Mouse (Mus musculus) heart, embryonic 10.5 days (tissue): ENCODE measurements around the gene Ccr3. TPM values are rescaled to one million over a fixed set of nuclear protein-coding genes. Genes with fewer than 3 reads are reported as not detected.

Experiments
- DNase-seq: peaks from one replicate; pipeline ENCODE4 v3.0.0-alpha.2; 2017; ENCODE audit warnings: low spot score
- H3K27ac ChIP-seq: fragments of 300-500 bp; sonication (generic); 2 replicates; pipeline ENCODE4 v1.5.1; 2016; ENCODE audit warnings: mild to moderate bottlenecking
- H3K27me3 ChIP-seq: fragments of 300-500 bp; sonication (generic); 2 replicates; pipeline ENCODE4 v1.6.1; 2016; ENCODE audit warnings: mild to moderate bottlenecking; ENCODE audit not compliant: poor library complexity, insufficient read depth, severe bottlenecking
- H3K36me3 ChIP-seq: fragments of 300-500 bp; sonication (generic); 2 replicates; pipeline ENCODE4 v1.6.1; 2016; ENCODE audit warnings: mild to moderate bottlenecking, moderate library complexity
- H3K4me1 ChIP-seq: fragments of 300-500 bp; sonication (generic); 2 replicates; pipeline ENCODE4 v1.6.1; 2016; ENCODE audit warnings: mild to moderate bottlenecking
- H3K4me3 ChIP-seq: fragments of 300-500 bp; sonication (generic); 2 replicates; pipeline ENCODE4 v1.5.1; 2016; ENCODE audit warnings: mild to moderate bottlenecking, moderate library complexity
- H3K9me3 ChIP-seq: fragments of 300-500 bp; sonication (generic); 2 replicates; pipeline ENCODE4 v1.6.1; 2016; ENCODE audit warnings: mild to moderate bottlenecking, moderate library complexity
- WGBS: fragments of 180-500 bp; shearing (Covaris S2); methylation state at CpG from one replicate; pipeline ENCODE4 v1.1.7; 2016; 5-methylcytosine and 5-hydroxymethylcytosine counted together
- polyA plus RNA-seq: library from polyadenylated mRNA; unstranded; fragments of >200 nt; fragmentation: Nextera tagmentation; extraction: Ambion mirVana; gene quantifications from 2 replicates; pipeline ENCODE4 v1.2.1, GENCODE M21; 2016

The Ccr3 gene
- polyA plus RNA-seq, 1 experiment from 2014 or later = 0.06 TPM

DNA sequence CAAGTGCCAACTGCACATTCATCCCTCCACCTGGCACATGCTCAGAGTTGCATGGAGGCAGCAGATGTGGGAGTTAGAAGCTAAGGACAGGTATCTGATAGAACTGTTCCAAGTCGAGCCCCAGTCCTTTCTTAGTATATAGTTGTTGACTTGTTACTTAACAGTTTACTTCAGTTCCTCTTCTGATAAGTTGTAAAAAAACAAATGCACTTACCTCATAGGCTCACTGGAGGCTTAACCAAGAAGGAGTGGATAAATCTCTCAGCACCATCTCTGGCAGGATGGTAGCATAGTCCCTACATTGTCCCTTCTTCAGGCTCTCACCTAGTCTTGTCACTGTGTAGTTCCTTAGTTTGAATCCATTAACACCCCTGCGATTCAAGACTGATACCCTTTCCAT is 9.1 kb upstream of the Ccr3 start:
- Histone ChIP-seq H3K27me3 (no peaks in the 10 kb centered on the region), H3K27ac (no peak overlapping the region), H3K4me1 (no peaks in the 10 kb centered on the region), H3K4me3 (no peak overlapping the region), H3K9me3 (no peaks in the 10 kb centered on the region), H3K36me3 (no peaks in the 10 kb centered on the region)
- DNase-seq = no peak
- WGBS = 59% methylated on average over 2 of the region's 2 CpGs

DNA sequence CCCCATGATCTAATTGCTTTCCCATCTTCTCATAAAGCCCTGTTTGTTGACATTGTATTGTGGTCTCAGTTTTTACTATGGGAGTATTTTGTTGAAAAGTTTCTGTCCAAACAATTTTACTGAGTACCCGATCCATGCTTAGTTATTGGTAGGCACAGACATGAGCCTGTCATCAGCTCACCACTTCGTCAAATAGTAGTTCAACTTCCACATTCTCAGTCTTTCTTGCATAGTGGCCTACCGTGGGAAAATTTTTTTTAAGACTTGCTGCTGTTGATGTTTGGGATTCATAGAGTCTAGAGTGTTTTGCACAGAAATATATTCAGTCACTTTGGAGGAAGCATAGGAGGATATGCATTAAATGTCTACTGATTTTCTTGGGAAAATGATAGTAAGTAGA is 8.5 kb upstream of the Ccr3 start:
- no peaks in the 10 kb centered on the region for H3K9me3 ChIP-seq
- H3K27ac ChIP-seq = no peak overlapping the region
- no peaks in the 10 kb centered on the region for H3K27me3 ChIP-seq
- H3K4me1 ChIP-seq = no peaks in the 10 kb centered on the region
- no peak for DNase-seq
- WGBS = 85% methylated on average over 3 of the region's 3 CpGs
- no peaks in the 10 kb centered on the region for H3K36me3 ChIP-seq
- no peak overlapping the region for H3K4me3 ChIP-seq

DNA sequence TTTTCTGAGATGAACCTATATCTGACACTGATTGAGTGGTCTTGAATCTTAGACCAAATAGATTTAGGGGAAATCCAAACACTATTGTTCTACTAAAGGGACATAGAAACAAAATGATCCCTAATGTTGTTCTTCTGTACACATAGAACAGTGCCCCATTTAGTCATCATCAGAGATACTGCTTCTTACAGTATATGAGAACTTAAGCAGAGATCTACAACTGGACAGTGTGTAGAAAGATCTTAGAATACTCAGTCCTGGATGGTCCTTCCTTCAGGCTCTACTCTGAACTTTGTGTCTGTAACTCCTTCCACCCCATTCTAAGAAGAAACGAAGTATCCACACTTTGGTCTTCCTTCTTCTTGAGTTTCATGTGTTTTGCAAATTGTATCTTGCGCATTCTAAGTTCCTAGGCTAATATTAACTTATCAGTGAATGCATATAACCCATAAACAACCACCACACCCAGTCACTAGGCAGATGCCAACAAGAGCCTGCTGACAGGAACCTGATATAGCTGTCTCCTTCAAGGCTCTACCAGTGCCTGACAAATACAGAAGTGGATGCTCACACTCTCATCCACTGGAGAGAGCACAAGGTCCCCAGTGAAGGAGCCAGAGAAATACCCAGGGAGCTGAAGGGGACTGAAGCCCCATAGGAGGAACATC is 6.7 kb upstream of the Ccr3 start:
- DNase-seq = no peak
- Histone ChIP-seq H3K4me3 (no peak overlapping the region), H3K36me3 (no peaks in the 10 kb centered on the region), H3K9me3 (no peaks in the 10 kb centered on the region), H3K27me3 (no peaks in the 10 kb centered on the region), H3K4me1 (no peaks in the 10 kb centered on the region), H3K27ac (no peak overlapping the region)
- 82% methylated on average over 2 of the region's 2 CpGs for WGBS

DNA sequence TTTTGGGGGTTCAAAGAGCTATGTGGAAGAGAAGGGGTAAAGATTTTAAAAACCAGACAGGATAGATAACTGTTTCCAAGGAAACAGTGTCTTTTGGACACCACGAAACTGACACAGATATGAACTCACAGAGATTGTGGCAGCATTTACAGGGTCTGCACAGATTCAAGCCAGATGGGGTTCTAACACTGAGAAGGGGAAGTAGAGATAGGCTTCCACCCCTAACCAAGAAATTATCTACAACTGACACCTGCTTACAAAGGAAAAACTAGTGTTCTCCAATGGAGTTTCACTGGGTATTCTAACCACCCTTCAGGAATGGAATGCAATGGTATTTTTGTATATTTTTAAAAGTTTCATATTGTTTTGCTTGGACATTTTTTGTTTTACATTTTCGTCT is 5.7 kb upstream of the Ccr3 start:
- no peak for DNase-seq
- no peaks in the 10 kb centered on the region for H3K9me3 ChIP-seq
- H3K27me3 ChIP-seq = no peaks in the 10 kb centered on the region
- no peak overlapping the region for H3K27ac ChIP-seq
- H3K4me1 ChIP-seq = no peaks in the 10 kb centered on the region
- no peaks in the 10 kb centered on the region for H3K36me3 ChIP-seq
- H3K4me3 ChIP-seq = no peak overlapping the region
- WGBS = 58% methylated on average over 2 of the region's 2 CpGs

DNA sequence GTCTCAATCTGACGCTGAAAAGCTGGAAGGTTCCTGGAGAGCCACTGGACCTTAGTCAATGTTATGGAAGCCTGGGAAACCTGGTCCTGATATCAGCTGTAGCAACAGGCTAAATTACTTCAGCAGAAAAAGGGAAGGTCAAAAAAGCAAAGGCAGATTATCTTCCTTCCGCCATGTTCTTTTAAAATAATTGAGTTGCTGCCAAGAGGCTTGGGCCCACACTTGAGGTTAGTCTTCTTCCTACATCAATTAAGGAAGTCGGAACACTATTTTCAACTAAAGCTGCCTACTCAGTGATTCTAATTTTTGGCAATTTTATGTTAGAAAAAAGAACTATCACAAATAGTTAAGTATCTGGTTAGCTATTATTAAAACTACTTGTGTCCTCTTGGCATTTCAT is 1.9 kb upstream of the Ccr3 start:
- Histone ChIP-seq H3K27me3 (no peaks in the 10 kb centered on the region), H3K36me3 (no peaks in the 10 kb centered on the region), H3K27ac (no peak overlapping the region), H3K4me3 (no peak overlapping the region), H3K9me3 (no peaks in the 10 kb centered on the region), H3K4me1 (no peaks in the 10 kb centered on the region)
- no peak for DNase-seq
- WGBS = 69% methylated on average over 3 of the region's 3 CpGs

DNA sequence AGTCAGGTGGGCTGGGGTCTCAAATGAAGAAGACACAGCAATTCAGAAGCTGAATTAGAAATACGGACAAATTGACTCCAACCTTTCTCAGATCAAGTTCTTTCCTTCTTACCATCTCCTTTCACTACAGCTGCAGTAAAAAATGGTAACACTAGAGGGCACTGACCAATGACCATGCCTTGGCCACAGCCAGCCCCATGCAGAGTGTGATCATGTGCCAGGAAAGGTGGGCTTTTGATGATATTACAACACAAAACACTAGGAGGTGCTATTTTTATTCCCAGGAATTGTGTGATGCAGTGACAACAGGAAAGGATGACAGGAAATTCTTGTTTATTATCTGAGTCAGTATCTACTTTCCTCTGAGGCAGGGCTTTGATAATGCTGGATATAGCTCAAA is 11.6 kb downstream of the Ccr3 start:
- Histone ChIP-seq H3K9me3 (no peaks in the 10 kb centered on the region), H3K4me3 (no peak overlapping the region), H3K27ac (no peak overlapping the region), H3K36me3 (no peaks in the 10 kb centered on the region), H3K27me3 (no peaks in the 10 kb centered on the region), H3K4me1 (0 out of 2 replicates have a peak, but pooled peaks cover 3% of the 10 kb centered on the region)
- 39% methylated on average over 1 of the region's 1 CpGs for WGBS
- no peak for DNase-seq

DNA sequence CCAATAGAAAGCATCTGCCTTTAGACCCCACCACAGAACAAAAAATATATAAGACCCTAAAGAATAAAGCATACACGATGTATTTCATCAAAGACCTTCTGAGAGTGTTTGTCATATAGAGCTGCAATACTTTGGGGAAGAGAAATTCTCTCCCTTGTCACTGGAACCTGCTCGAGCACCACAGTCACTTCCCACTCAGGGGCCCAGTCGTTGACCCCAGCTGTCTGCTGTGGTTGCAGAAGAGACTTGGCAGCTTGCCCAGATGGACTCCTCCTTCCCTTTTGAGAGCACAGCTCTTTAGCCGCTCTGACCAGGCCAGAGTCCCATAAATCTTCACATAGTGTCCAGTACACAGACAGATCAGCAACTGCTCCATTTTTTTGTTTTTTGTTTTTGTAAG is 15.9 kb downstream of the Ccr3 start:
- Histone ChIP-seq H3K36me3 (no peaks in the 10 kb centered on the region), H3K27me3 (no peaks in the 10 kb centered on the region), H3K4me3 (no peak overlapping the region), H3K9me3 (no peaks in the 10 kb centered on the region), H3K27ac (no peak overlapping the region), H3K4me1 (0 out of 2 replicates have a peak, but pooled peaks cover 3% of the 10 kb centered on the region)
- 27% methylated on average over 4 of the region's 4 CpGs for WGBS
- DNase-seq = peak; percentile 78

DNA sequence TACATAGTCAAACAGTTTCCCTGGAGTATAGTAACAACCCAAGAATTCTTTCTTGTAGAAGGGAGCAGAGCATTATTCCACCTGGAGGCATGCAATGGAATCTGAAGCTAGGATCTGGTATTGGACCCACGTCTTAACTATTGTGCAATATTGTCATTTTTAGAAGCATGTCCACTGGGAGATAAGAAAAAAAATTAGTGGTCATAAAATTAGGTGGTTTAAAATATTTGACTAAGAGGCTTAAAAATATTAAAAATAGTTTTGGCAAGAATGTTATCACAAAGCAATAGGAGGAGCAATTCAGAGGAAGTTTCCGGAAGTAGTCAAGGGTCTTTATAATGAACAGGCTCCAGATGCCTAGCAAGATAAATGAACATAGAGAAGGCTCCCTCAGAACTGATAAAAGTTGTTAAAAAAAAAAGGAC is 16.4 kb downstream of the Ccr3 start:
- Histone ChIP-seq H3K4me3 (no peak overlapping the region), H3K27ac (no peak overlapping the region), H3K27me3 (no peaks in the 10 kb centered on the region), H3K9me3 (no peaks in the 10 kb centered on the region), H3K4me1 (0 out of 2 replicates have a peak, but pooled peaks cover 3% of the 10 kb centered on the region), H3K36me3 (no peaks in the 10 kb centered on the region)
- DNase-seq = no peak
- 65% methylated on average over 2 of the region's 2 CpGs for WGBS

DNA sequence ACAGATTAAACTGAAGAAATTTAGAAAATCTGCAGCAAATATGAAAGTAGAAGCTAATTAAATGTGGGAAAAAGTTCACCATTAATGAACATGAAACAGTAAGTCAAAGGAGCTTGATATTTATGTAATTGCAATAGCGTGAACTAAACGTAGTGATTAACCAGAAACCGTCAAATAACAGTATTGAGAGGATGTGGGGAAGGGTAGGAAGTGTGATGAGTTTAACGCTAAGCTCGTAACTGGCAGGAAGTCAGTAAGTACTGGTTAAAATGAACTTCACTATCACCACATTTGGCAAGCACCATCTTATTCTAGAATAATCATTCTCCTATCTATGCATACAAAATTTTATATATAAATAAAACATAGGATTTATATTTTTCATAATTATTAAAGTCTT is 17.2 kb downstream of the Ccr3 start:
- no peak for DNase-seq
- Histone ChIP-seq H3K4me1 (0 out of 2 replicates have a peak, but pooled peaks cover 3% of the 10 kb centered on the region), H3K4me3 (no peak overlapping the region), H3K27ac (no peak overlapping the region), H3K9me3 (no peaks in the 10 kb centered on the region), H3K36me3 (no peaks in the 10 kb centered on the region), H3K27me3 (no peaks in the 10 kb centered on the region)
- WGBS = 79% methylated on average over 5 of the region's 5 CpGs

DNA sequence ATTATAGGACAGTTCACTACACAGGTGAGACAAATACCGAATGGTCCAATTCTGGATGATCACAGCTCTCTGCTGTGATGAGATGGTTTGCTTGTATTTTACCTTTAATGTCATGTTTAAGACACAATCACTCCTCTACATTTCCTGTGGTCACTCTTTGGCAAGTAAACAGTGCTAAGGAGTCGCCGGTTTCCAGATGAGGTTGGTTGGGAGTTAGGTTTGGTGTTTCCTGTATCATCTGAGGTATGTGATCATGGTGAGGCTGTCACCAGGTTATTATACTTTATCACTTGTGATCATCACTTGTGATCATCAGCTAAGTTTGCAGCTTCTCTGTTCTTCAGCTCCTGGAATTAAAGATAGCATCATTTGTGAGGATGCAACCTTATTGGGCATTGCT is 19.2 kb downstream of the Ccr3 start:
- no peaks in the 10 kb centered on the region for H3K36me3 ChIP-seq
- no peak for DNase-seq
- H3K4me3 ChIP-seq = no peak overlapping the region
- 75% methylated on average over 3 of the region's 3 CpGs for WGBS
- H3K27me3 ChIP-seq = no peaks in the 10 kb centered on the region
- H3K27ac ChIP-seq = no peak overlapping the region
- 0 out of 2 replicates have a peak, but pooled peaks cover 3% of the 10 kb centered on the region for H3K4me1 ChIP-seq
- no peaks in the 10 kb centered on the region for H3K9me3 ChIP-seq

DNA sequence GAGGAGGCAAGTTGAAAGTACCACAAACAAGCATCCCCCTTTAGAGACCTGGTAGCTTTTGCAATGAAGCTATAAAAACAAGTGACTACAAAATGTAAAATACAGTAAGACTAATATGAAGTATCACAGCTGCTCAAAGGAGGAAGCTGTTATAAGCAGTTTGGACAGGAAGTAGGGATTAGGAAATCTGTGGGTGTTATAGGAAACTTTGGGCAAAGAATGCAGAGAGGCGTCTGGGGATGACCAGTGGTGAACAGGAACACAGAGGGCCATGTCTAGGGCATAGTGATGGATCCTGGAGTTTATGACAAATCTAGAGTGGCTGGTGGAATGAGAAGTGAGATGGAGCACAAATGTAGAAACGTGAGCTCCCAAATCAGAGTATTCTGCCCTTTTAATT is 31.8 kb downstream of the Ccr3 start:
- Histone ChIP-seq H3K9me3 (no peaks in the 10 kb centered on the region), H3K36me3 (no peaks in the 10 kb centered on the region), H3K4me3 (no peak overlapping the region), H3K27me3 (no peaks in the 10 kb centered on the region), H3K4me1 (no peaks in the 10 kb centered on the region), H3K27ac (no peak overlapping the region)
- DNase-seq = no peak
- 51% methylated on average over 2 of the region's 2 CpGs for WGBS

DNA sequence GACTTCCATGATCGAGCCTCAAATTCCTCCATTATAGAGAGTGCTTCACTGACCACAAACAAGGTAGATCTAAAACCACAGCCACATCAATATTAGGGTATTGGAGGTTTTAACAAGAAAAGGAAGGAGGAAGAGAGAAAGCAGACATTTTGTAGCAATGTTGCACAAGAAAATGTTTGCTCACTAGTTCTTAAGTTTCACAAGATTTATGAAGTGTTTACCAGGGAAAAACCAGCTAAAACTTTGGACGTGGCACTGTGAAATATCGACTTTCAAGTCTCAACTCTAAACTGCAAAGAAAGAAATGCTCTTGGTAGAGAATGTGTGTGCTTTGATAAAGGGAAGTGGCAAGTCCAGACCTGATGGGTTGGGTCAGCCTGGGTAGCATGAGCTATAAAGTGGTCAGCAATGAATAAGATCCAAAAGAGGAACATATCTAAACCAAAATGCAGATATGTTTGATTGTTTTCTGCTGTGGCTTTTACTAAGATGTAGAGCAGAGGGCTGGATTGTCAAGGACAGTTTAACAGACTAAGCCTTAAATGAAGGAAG is 34.5 kb downstream of the Ccr3 start:
- no peaks in the 10 kb centered on the region for H3K9me3 ChIP-seq

DNA sequence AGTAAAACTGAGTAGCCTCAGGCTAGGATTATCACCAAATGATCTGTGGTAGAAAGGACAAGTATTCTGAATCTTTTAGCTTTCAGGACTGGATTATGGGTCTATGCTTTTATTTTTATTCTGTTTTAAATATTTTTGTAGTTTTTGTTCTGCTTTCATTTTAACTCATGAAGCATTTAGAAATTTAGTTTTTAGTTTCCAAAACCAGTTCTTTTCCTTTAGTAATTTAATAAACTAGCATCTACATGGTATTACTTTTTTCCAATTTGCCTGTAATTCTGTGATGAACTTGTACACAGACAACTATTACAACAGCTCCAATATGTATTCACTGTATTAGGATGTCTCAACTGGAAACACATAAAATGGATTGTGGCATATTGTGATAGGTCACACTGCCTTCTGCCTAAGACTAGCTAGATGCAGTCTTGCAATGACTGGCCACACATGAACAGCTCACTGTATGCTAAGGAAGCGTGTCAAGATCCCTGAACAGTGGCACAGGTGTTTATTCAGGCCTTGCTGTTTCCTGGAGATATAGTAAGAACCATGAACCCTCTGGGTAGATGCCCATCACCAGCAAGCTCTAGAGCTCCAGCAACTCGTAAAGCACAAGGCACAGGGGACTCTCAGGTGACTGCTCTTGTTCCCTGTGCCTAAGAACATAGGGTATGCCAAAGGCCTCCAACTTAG is 38.0 kb downstream of the Ccr3 start:
- no peaks in the 10 kb centered on the region for H3K36me3 ChIP-seq
- no peak for DNase-seq
- no peaks in the 10 kb centered on the region for H3K27me3 ChIP-seq
- 57% methylated on average over 2 of the region's 2 CpGs for WGBS
- H3K27ac ChIP-seq = no peak overlapping the region
- no peaks in the 10 kb centered on the region for H3K9me3 ChIP-seq
- H3K4me1 ChIP-seq = no peaks in the 10 kb centered on the region
- no peak overlapping the region for H3K4me3 ChIP-seq

More for the DNA sequence above, 34.5 kb downstream of the Ccr3 start:
- no peaks in the 10 kb centered on the region for H3K27me3 ChIP-seq
- no peaks in the 10 kb centered on the region for H3K36me3 ChIP-seq
- DNase-seq = no peak
- H3K4me1 ChIP-seq = no peaks in the 10 kb centered on the region
- H3K4me3 ChIP-seq = no peak overlapping the region
- 77% methylated on average over 3 of the region's 3 CpGs for WGBS
- no peak overlapping the region for H3K27ac ChIP-seq
